Mouse (Mus musculus) ES-CJ7 (cell line): ENCODE results near the gene Inpp4b.

ENCODE experiments used
- DNase-seq: peaks from one replicate; pipeline ENCODE4 v3.0.0; 2011; ENCODE audit warnings: low read depth, low spot score

Inpp4b gene

GRCm38 (mm10) chr8:81466776-81467175 lies 124.4 kb downstream of the Inpp4b start:
- DNase-seq: no peak

- DNase-seq: peak; percentile 9
These were observed 136.3 kb downstream of the Inpp4b start for GRCm38 (mm10) chr8:81478674-81479073.

GRCm38 (mm10) chr8:81483834-81484233 lies 141.5 kb downstream of the Inpp4b start:
- no peak for DNase-seq

GRCm38 (mm10) chr8:81485626-81486025 lies 143.3 kb downstream of the Inpp4b start:
- no peak for DNase-seq

GRCm38 (mm10) chr8:81489894-81490661 lies 147.7 kb downstream of the Inpp4b start:
- DNase-seq: no peak

GRCm38 (mm10) chr8:81491097-81491705 lies 148.8 kb downstream of the Inpp4b start:
- DNase-seq: no peak

- DNase-seq: no peak
These were observed 149.4 kb downstream of the Inpp4b start for GRCm38 (mm10) chr8:81491706-81492204.

GRCm38 (mm10) chr8:81494823-81495222 lies 152.5 kb downstream of the Inpp4b start:
- DNase-seq: no peak

- no peak for DNase-seq
These were observed 155.3 kb downstream of the Inpp4b start for GRCm38 (mm10) chr8:81497646-81498045.

GRCm38 (mm10) chr8:81502216-81502615 lies 159.9 kb downstream of the Inpp4b start:
- no peak for DNase-seq

GRCm38 (mm10) chr8:81502982-81503381 lies 160.6 kb downstream of the Inpp4b start:
- no peak for DNase-seq

- DNase-seq: no peak
These were observed 170.5 kb downstream of the Inpp4b start for GRCm38 (mm10) chr8:81512826-81513225.

GRCm38 (mm10) chr8:81514425-81514824 lies 172.1 kb downstream of the Inpp4b start:
- DNase-seq: no peak

- no peak for DNase-seq
These were observed 179.7 kb downstream of the Inpp4b start for GRCm38 (mm10) chr8:81522085-81522484.

- DNase-seq: no peak
These were observed 182.2 kb downstream of the Inpp4b start for GRCm38 (mm10) chr8:81524561-81524960.

- peak; percentile 80 for DNase-seq
These were observed 185.3 kb downstream of the Inpp4b start for GRCm38 (mm10) chr8:81527661-81528060.

GRCm38 (mm10) chr8:81538310-81538709 lies 196.0 kb downstream of the Inpp4b start:
- DNase-seq: no peak

- DNase-seq: no peak
These were observed 216.2 kb downstream of the Inpp4b start for GRCm38 (mm10) chr8:81558550-81558949.

GRCm38 (mm10) chr8:81562405-81562804 lies 220.0 kb downstream of the Inpp4b start:
- DNase-seq: no peak

- DNase-seq: no peak
These were observed 223.1 kb downstream of the Inpp4b start for GRCm38 (mm10) chr8:81565484-81565883.

GRCm38 (mm10) chr8:81572319-81573104 lies 230.2 kb downstream of the Inpp4b start:
- DNase-seq: no peak

GRCm38 (mm10) chr8:81575268-81575917 lies 233.0 kb downstream of the Inpp4b start:
- DNase-seq: no peak
